Mouse (Mus musculus) heart, embryonic 16.5 days (tissue): ENCODE results near the gene Mitd1. TPM values are rescaled to one million over a fixed set of nuclear protein-coding genes. Genes with fewer than 3 reads are reported as not detected.

ENCODE experiments used
- ATAC-seq: fragments of 200-750 bp; cut with Nextera tagmentation; replicated peaks from 2 replicates; pipeline ENCODE4 v1.8.0; 2017; ENCODE audit warnings: moderate number of reproducible peaks; ENCODE audit not compliant: insufficient read depth, low FRiP score; ENCODE audit errors: extremely low read depth
- H3K27ac ChIP-seq: fragments of 300-500 bp; sonication (generic); 2 replicates; pipeline ENCODE4 v1.5.1; 2014; ENCODE audit warnings: mild to moderate bottlenecking, low read length, control low read depth, moderate library complexity
- H3K27me3 ChIP-seq: fragments of 300-500 bp; sonication (generic); 2 replicates; pipeline ENCODE4 v1.6.1; 2014; ENCODE audit warnings: low read length, mixed read lengths; ENCODE audit not compliant: control insufficient read depth, insufficient read depth
- H3K36me3 ChIP-seq: fragments of 300-500 bp; sonication (generic); 2 replicates; pipeline ENCODE4 v1.6.1; 2014; ENCODE audit not compliant: control insufficient read depth, insufficient read depth
- H3K4me1 ChIP-seq: fragments of 300-500 bp; sonication (generic); 2 replicates; pipeline ENCODE4 v1.6.1; 2014; ENCODE audit warnings: low read length, mixed read lengths; ENCODE audit not compliant: control insufficient read depth, insufficient read depth
- H3K4me2 ChIP-seq: fragments of 300-500 bp; sonication (generic); 2 replicates; pipeline ENCODE4 v1.6.1; 2014; ENCODE audit warnings: low read depth, mild to moderate bottlenecking, control low read depth, low read length
- H3K4me3 ChIP-seq: fragments of 300-500 bp; sonication (generic); 2 replicates; pipeline ENCODE4 v1.5.1; 2014; ENCODE audit warnings: mild to moderate bottlenecking, control low read depth, low read length
- H3K9ac ChIP-seq: fragments of 300-500 bp; sonication (generic); 2 replicates; pipeline ENCODE4 v1.6.1; 2014; ENCODE audit warnings: low read length, control low read depth
- H3K9me3 ChIP-seq: fragments of 300-500 bp; sonication (generic); replicated peaks from 2 replicates; pipeline ENCODE4 v1.6.1; 2016; ENCODE audit warnings: low read length; ENCODE audit not compliant: control insufficient read depth
- WGBS: fragments of 180-500 bp; shearing (Covaris S2); extraction: QIAGEN DNeasy Blood & Tissue Kit; methylation state at CpG from one replicate; pipeline ENCODE4 v1.1.7; 2014; 5-methylcytosine and 5-hydroxymethylcytosine counted together
- polyA plus RNA-seq: library from polyadenylated mRNA; unstranded; fragments of >200 nt; fragmentation: Nextera tagmentation; extraction: Ambion mirVana; gene quantifications from 2 replicates; pipeline ENCODE4 v1.2.1, GENCODE M21; 2015

The Mitd1 gene
- polyA plus RNA-seq, 1 experiment from 2014 or later: 13.5 TPM

- Histone ChIP-seq H3K27me3 (no peaks in the 10 kb centered on the region), H3K36me3 (peaks cover 20% of the 10 kb centered on the region), H3K27ac (peak overlapping the region; percentile 78), H3K4me1 (peaks cover 12% of the 10 kb centered on the region), H3K4me2 (peak overlapping the region; percentile 75), H3K4me3 (peak overlapping the region; percentile 78), H3K9me3 (peaks cover 4% of the 10 kb centered on the region), H3K9ac (peak overlapping the region; percentile 67)
- 5% methylated on average over 33 of the region's 33 CpGs for WGBS
- ATAC-seq: peak; percentile 91
Observed at GRCm38 (mm10) chr1:37872131-37873067, 17.8 kb downstream of the Mitd1 start.

- WGBS: 6% methylated on average over 7 of the region's 7 CpGs
- Histone ChIP-seq H3K4me1 (peaks cover 12% of the 10 kb centered on the region), H3K27me3 (no peaks in the 10 kb centered on the region), H3K9ac (peak within 1 kb of the TSS; percentile 67), H3K27ac (peak within 1 kb of the TSS; percentile 78), H3K4me3 (peak within 1 kb of the TSS; percentile 78), H3K36me3 (peaks cover 15% of the 10 kb centered on the region), H3K4me2 (peak within 1 kb of the TSS; percentile 75), H3K9me3 (peaks cover 4% of the 10 kb centered on the region)
- peak; percentile 56 for ATAC-seq
Observed at GRCm38 (mm10) chr1:37871704-37872103, 18.5 kb downstream of the Mitd1 start, which contains the start of gene Lipt1. TSS of gene Lipt1 (plus strand) at chr1:37871738.

GRCm38 (mm10) chr1:37869362-37869761 is 20.8 kb downstream of the Mitd1 start:
- no peaks in the 10 kb centered on the region for H3K36me3 ChIP-seq
- no peak overlapping the region for H3K4me3 ChIP-seq
- ATAC-seq: no peak
- no peak overlapping the region for H3K27ac ChIP-seq
- H3K9me3 ChIP-seq: no peaks in the 10 kb centered on the region; the same call in 1 of the 2 replicates
- H3K4me2 ChIP-seq: no peak overlapping the region
- peaks cover 12% of the 10 kb centered on the region for H3K4me1 ChIP-seq
- H3K27me3 ChIP-seq: no peaks in the 10 kb centered on the region
- WGBS: 64% methylated on average over 2 of the region's 2 CpGs
- H3K9ac ChIP-seq: no peak overlapping the region

GRCm38 (mm10) chr1:37868640-37869039 is 21.6 kb downstream of the Mitd1 start:
- H3K36me3 ChIP-seq: no peaks in the 10 kb centered on the region
- WGBS: 58% methylated on average over 10 of the region's 10 CpGs
- no peak overlapping the region for H3K27ac ChIP-seq
- H3K27me3 ChIP-seq: no peaks in the 10 kb centered on the region
- no peaks in the 10 kb centered on the region; the same call in 1 of the 2 replicates for H3K9me3 ChIP-seq
- H3K9ac ChIP-seq: no peak overlapping the region
- no peak for ATAC-seq
- H3K4me2 ChIP-seq: no peak overlapping the region
- H3K4me3 ChIP-seq: no peak overlapping the region
- H3K4me1 ChIP-seq: peaks cover 12% of the 10 kb centered on the region

- no peaks in the 10 kb centered on the region; the same call in 1 of the 2 replicates for H3K9me3 ChIP-seq
- no peak for ATAC-seq
- H3K4me2 ChIP-seq: no peak overlapping the region
- H3K9ac ChIP-seq: no peak overlapping the region
- H3K36me3 ChIP-seq: no peaks in the 10 kb centered on the region
- no peak overlapping the region for H3K4me3 ChIP-seq
- peaks cover 8% of the 10 kb centered on the region for H3K4me1 ChIP-seq
- 57% methylated on average over 10 of the region's 10 CpGs for WGBS
- no peaks in the 10 kb centered on the region for H3K27me3 ChIP-seq
- no peak overlapping the region for H3K27ac ChIP-seq
Observed at GRCm38 (mm10) chr1:37867684-37868322, 22.4 kb downstream of the Mitd1 start.

GRCm38 (mm10) chr1:37867056-37867455 is 23.2 kb downstream of the Mitd1 start:
- no peak for ATAC-seq
- H3K27me3 ChIP-seq: no peaks in the 10 kb centered on the region
- H3K27ac ChIP-seq: no peak overlapping the region
- H3K4me2 ChIP-seq: no peak overlapping the region
- no peak overlapping the region for H3K4me3 ChIP-seq
- 67% methylated on average over 1 of the region's 1 CpGs for WGBS
- no peak overlapping the region for H3K9ac ChIP-seq
- no peaks in the 10 kb centered on the region for H3K36me3 ChIP-seq
- H3K4me1 ChIP-seq: peaks cover 5% of the 10 kb centered on the region; the same call in 1 of the 2 replicates
- H3K9me3 ChIP-seq: no peaks in the 10 kb centered on the region; the same call in 1 of the 2 replicates

- no peaks in the 10 kb centered on the region for H3K27me3 ChIP-seq
- ATAC-seq: no peak
- H3K4me1 ChIP-seq: no peaks in the 10 kb centered on the region
- H3K36me3 ChIP-seq: no peaks in the 10 kb centered on the region
- WGBS: 89% methylated on average over 6 of the region's 6 CpGs
- H3K27ac ChIP-seq: peak within 1 kb of the TSS; percentile 92
- H3K4me2 ChIP-seq: peak within 1 kb of the TSS; percentile 72
- H3K9me3 ChIP-seq: no peaks in the 10 kb centered on the region; the same call in 1 of the 2 replicates
- H3K4me3 ChIP-seq: peak within 1 kb of the TSS; percentile 86
- peak within 1 kb of the TSS; percentile 84 for H3K9ac ChIP-seq
Observed at GRCm38 (mm10) chr1:37866286-37866685, 23.9 kb downstream of the Mitd1 start, which contains the start of gene Tsga10. TSS of gene Tsga10 (minus strand) at chr1:37866429.

GRCm38 (mm10) chr1:37865401-37866215 is 24.6 kb downstream of the Mitd1 start:
- no peak for ATAC-seq
- peak overlapping the region; percentile 72 for H3K4me2 ChIP-seq
- H3K36me3 ChIP-seq: no peaks in the 10 kb centered on the region
- H3K9ac ChIP-seq: peak overlapping the region; percentile 84
- H3K27ac ChIP-seq: peak overlapping the region; percentile 92
- no peaks in the 10 kb centered on the region for H3K4me1 ChIP-seq
- peak overlapping the region; percentile 86 for H3K4me3 ChIP-seq
- H3K27me3 ChIP-seq: no peaks in the 10 kb centered on the region
- H3K9me3 ChIP-seq: no peaks in the 10 kb centered on the region; the same call in 1 of the 2 replicates
- whole genome bisulfite sequencing: 9% methylated on average over 23 of the region's 23 CpGs
